Mouse (Mus musculus) spleen, adult 2 months (tissue): ENCODE data around the gene 2310033P09Rik.

Experiments
- CTCF ChIP-seq: fragments of 200-500 bp; IDR thresholded peaks from 2 replicates; pipeline ENCODE4 v1.5.1; 2011; ENCODE audit warnings: mild to moderate bottlenecking, inconsistent platforms; ENCODE audit not compliant: insufficient read depth, insufficient read length, insufficient replicate concordance; ENCODE audit errors: extremely low read depth
- POLR2A ChIP-seq: fragments of 200-500 bp; IDR thresholded peaks from 2 replicates; pipeline ENCODE4 v1.6.1; 2011; ENCODE audit warnings: low read depth, low read length, inconsistent platforms

DNA sequence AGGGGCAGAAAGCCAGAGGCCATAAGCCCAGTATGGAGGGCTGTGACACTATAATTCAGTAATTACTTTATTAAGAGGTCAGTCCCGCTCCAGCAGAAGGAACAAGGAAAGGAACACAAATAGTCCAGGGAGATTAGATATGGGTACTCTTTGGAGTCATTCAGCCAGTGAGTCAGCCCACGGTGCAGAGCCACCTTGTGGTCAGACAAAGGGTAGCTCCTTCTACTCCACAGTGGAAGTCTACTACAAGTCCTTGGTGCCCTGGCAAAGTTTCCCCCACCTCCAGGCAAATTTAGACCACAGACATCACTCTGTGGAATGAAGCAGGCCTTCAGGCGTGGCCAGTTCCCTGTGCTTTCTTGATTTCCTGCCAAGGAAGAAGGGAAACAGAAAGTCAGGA lies 24.3 kb upstream of the 2310033P09Rik start:
- TF ChIP-seq POLR2A = no peak
- TF ChIP-seq CTCF = no peak
